Mouse (Mus musculus): ENCODE measurements around the gene Gm20388. TPM values are rescaled to one million over a fixed set of nuclear protein-coding genes. Genes with fewer than 3 reads are reported as not detected.

Gm20388 gene
- total and polyA plus RNA-seq, 2 experiments from 2014 or later = 51.3 TPM; not detected in 1

DNA sequence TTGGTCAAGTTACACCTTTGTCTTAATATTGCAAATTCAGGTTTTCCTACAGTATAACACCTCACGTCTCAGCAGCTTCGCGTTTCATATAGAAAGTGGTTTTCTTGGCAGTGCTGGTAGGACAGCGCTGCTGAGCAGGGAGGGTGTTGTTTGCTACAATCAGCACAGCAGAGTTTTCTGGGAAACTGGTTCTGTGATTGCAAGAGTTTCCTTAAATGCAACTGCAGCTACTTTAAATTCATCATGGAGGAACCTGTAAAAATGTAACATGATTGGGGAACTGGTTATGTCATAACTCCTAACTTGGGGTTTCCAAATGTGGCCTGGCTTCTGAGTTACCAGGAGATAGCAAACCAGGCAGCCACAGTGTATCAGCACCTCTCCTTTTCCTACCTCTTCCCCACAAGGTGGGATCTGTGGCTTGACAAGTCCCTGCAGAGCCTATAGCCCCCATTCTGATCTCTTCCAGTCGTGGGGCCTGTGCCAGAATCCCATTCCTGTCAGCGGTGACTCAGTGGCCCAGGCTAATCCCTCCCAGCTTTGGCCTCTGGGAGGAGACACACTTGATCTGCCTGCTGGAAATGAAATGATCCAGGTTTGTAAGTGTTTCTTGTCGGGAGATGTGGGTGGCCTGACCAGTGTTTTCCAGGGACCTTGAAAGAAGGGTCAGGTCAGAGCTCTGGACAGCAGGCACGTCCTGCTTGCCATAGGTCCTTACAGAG is 2109.6 kb downstream of the Gm20388 start:
- Histone ChIP-seq H3K4me1 (ENCODE audit: insufficient read depth) (peaks cover 9% of the 10 kb centered on the region), H3K27me3 (ENCODE audit: insufficient read depth, low read length) (no peaks in the 10 kb centered on the region), H3K9me3 (ENCODE audit: low read length) (no peaks in the 10 kb centered on the region), H3K9ac (no peak overlapping the region), H3K36me3 (ENCODE audit: insufficient read depth) (peaks cover 24% of the 10 kb centered on the region), H3K27ac (ENCODE audit: low read depth, low read length) (no peak overlapping the region), H3K4me3 (ENCODE audit: low read depth, low read length) (no peak overlapping the region), H3K4me2 (ENCODE audit: low read depth) (no peak overlapping the region)
- no peak for ATAC-seq
- no peak for TF ChIP-seq CTCF (IDR thresholded peaks at IDR 0.05; ENCODE audit: low read depth)
- DNase-seq = no peak
- 85% methylated on average over 8 of the region's 8 CpGs for WGBS

DNA sequence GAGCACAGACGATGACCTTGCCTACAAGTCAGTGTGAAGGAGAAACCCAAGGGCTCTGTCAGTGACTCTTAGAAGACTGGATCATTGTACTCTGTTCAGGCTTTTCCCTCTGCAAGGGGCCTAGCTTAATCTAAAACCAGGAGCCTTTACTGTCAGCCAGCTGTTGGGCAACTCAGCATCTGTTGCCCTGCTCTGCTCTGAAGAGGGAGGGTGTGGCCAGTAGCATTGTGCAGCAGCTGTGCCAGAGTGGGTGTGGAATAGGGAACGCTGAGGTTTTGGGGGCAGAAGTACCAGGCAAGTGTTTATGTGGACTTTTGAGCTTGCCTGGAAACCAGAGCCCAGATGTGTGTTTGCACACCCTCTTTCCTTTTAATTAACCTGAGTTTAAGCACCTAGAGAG is 2111.1 kb downstream of the Gm20388 start:
- ATAC-seq = no peak
- H3K9ac ChIP-seq = no peak overlapping the region
- no peak for DNase-seq
- H3K27me3 ChIP-seq (ENCODE audit: insufficient read depth, low read length) = no peaks in the 10 kb centered on the region
- H3K4me3 ChIP-seq (ENCODE audit: low read depth, low read length) = no peak overlapping the region
- peaks cover 37% of the 10 kb centered on the region for H3K36me3 ChIP-seq (ENCODE audit: insufficient read depth)
- H3K27ac ChIP-seq (ENCODE audit: low read depth, low read length) = no peak overlapping the region
- H3K4me2 ChIP-seq (ENCODE audit: low read depth) = no peak overlapping the region
- H3K4me1 ChIP-seq (ENCODE audit: insufficient read depth) = peaks cover 5% of the 10 kb centered on the region; the same call in 1 of the 2 replicates
- H3K9me3 ChIP-seq (ENCODE audit: low read length) = no peaks in the 10 kb centered on the region
- 87% methylated on average over 2 of the region's 2 CpGs for WGBS
- TF ChIP-seq CTCF (IDR thresholded peaks at IDR 0.05; ENCODE audit: low read depth) = no peak

DNA sequence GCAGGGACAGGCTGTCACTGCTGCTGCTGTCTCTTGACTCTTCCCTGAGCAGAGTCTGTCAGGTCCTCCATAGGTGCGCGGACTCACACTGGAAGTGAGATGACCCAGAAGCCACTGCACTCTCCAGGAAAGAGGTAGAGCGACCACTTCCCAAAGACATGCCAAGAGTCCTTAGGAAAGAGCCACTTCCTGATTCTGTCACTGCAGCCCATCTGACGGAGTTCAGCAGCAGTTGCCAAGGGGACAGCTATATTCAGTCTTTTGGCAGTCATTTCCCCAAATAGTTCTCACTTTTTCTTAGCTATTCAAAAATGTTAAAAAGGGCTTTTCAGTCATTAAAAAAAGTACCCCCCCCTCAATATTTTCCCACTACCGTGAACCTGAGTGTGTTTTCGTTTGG is 2111.6 kb downstream of the Gm20388 start:
- H3K36me3 ChIP-seq (ENCODE audit: insufficient read depth) = peaks cover 40% of the 10 kb centered on the region
- no peak for TF ChIP-seq CTCF (IDR thresholded peaks at IDR 0.05; ENCODE audit: low read depth)
- no peak overlapping the region for H3K27ac ChIP-seq (ENCODE audit: low read depth, low read length)
- H3K9ac ChIP-seq = no peak overlapping the region
- DNase-seq (peak; percentile 34), ATAC-seq (peak; percentile 44; the same call in 1 of the 2 replicates)
- no peaks in the 10 kb centered on the region for H3K9me3 ChIP-seq (ENCODE audit: low read length)
- WGBS = 58% methylated on average over 6 of the region's 6 CpGs
- H3K4me2 ChIP-seq (ENCODE audit: low read depth) = no peak overlapping the region
- peaks cover 5% of the 10 kb centered on the region; the same call in 1 of the 2 replicates for H3K4me1 ChIP-seq (ENCODE audit: insufficient read depth)
- H3K4me3 ChIP-seq (ENCODE audit: low read depth, low read length) = no peak overlapping the region
- H3K27me3 ChIP-seq (ENCODE audit: insufficient read depth, low read length) = no peaks in the 10 kb centered on the region

DNA sequence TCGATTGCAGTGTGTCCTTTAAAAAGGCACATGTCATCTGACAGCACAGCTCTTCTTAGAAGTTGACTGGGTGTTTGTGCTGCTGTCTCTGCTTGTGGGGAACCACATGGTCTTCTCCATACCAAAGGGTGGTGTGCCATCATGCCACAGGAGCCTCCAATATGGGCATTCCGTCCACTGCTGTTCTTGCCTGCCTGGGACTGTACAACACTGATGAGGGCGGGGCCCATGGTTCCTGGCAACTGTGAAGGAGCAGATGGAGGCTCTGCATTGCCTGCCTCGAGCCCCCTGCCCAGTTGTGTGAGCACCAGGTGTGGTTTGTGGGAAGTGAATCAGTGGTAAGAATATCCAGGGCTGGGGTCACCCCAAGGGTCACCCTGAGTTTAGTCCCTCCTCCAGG is 2112.1 kb downstream of the Gm20388 start:
- Histone ChIP-seq H3K36me3 (ENCODE audit: insufficient read depth) (peaks cover 40% of the 10 kb centered on the region), H3K9me3 (ENCODE audit: low read length) (no peaks in the 10 kb centered on the region), H3K27me3 (ENCODE audit: insufficient read depth, low read length) (no peaks in the 10 kb centered on the region), H3K27ac (ENCODE audit: low read depth, low read length) (peak overlapping the region; percentile 57), H3K9ac (no peak overlapping the region), H3K4me3 (ENCODE audit: low read depth, low read length) (no peak overlapping the region), H3K4me2 (ENCODE audit: low read depth) (no peak overlapping the region), H3K4me1 (ENCODE audit: insufficient read depth) (peaks cover 5% of the 10 kb centered on the region; the same call in 1 of the 2 replicates)
- TF ChIP-seq CTCF (IDR thresholded peaks at IDR 0.05; ENCODE audit: low read depth) = no peak
- 60% methylated on average over 4 of the region's 4 CpGs for WGBS
- peak; percentile 68 for ATAC-seq
- no peak for DNase-seq

DNA sequence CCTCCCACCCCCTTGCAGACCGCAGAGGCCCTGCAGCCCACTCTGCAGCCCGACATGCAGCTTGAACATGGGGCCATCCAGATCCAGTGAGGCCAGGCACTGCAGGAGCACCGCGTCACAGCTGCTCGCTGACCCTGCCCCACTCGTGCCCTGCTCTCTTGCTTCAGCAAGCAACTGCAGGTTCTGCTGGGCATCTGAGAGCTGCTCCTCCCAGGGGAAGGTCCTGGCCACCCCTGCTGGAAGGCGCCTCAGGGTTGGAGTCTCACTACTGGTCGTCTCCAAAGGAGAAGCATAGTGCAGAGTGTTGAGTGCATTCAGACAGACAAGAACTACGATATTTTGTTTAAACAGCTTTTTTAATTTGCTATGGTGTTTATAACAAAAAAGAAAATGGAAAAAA is 2114.9 kb downstream of the Gm20388 start:
- no peaks in the 10 kb centered on the region for H3K27me3 ChIP-seq (ENCODE audit: insufficient read depth, low read length)
- ATAC-seq (no peak), DNase-seq (no peak)
- H3K36me3 ChIP-seq (ENCODE audit: insufficient read depth) = peaks cover 30% of the 10 kb centered on the region
- no peaks in the 10 kb centered on the region for H3K9me3 ChIP-seq (ENCODE audit: low read length)
- WGBS = 92% methylated on average over 9 of the region's 9 CpGs
- no peaks in the 10 kb centered on the region for H3K4me1 ChIP-seq (ENCODE audit: insufficient read depth)
- no peak overlapping the region for H3K9ac ChIP-seq
- H3K27ac ChIP-seq (ENCODE audit: low read depth, low read length) = no peak overlapping the region
- no peak overlapping the region for H3K4me3 ChIP-seq (ENCODE audit: low read depth, low read length)
- TF ChIP-seq CTCF (IDR thresholded peaks at IDR 0.05; ENCODE audit: low read depth) = no peak
- no peak overlapping the region for H3K4me2 ChIP-seq (ENCODE audit: low read depth)

DNA sequence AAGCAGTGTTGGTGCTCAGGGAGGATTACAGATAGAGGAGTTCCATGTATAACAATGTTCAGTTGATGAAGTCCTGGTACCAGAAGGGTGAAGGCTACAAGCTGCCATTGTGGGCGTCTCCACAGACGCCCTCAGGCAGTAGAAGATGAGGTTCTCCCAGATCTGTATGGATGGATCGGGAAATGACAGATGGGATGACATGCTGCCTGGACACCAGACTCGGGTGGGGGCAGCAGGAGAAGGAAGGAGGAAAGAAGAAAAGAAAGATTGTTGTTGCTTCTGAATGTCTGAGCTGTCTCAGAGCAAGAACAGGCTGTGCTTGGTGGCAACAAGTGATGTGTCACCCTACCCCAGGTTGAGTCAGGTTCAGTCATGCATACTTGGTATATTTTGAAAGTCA is 2117.5 kb downstream of the Gm20388 start:
- H3K9ac ChIP-seq = no peak overlapping the region
- H3K27ac ChIP-seq (ENCODE audit: low read depth, low read length) = no peak overlapping the region
- TF ChIP-seq CTCF (IDR thresholded peaks at IDR 0.05; ENCODE audit: low read depth) = no peak
- 82% methylated on average over 4 of the region's 4 CpGs for WGBS
- no peaks in the 10 kb centered on the region for H3K4me1 ChIP-seq (ENCODE audit: insufficient read depth)
- no peaks in the 10 kb centered on the region for H3K27me3 ChIP-seq (ENCODE audit: insufficient read depth, low read length)
- H3K36me3 ChIP-seq (ENCODE audit: insufficient read depth) = peaks cover 30% of the 10 kb centered on the region
- H3K9me3 ChIP-seq (ENCODE audit: low read length) = no peaks in the 10 kb centered on the region
- ATAC-seq (no peak), DNase-seq (no peak)
- H3K4me2 ChIP-seq (ENCODE audit: low read depth) = no peak overlapping the region
- no peak overlapping the region for H3K4me3 ChIP-seq (ENCODE audit: low read depth, low read length)

DNA sequence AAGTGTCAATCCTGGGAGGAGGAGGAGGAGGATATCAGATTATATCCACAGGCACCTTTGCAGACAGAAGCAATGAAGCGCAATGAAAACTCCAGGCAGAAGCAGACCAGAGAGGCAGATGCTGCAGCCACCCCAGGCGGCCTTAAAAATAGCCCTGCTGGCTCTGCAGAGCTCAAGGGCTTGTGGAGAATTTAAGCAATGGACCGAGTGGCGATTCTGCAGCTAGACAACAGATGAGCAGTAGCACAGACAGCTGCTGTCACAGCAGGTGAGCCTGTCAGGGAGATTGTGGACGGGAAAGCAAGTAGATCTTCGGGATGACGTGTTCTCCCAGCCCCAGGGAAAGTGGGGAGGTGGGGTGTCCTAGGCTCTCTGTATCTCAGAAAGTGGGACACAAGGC is 2120.3 kb downstream of the Gm20388 start:
- Histone ChIP-seq H3K9me3 (ENCODE audit: low read length) (no peaks in the 10 kb centered on the region), H3K27ac (ENCODE audit: low read depth, low read length) (no peak overlapping the region), H3K27me3 (ENCODE audit: insufficient read depth, low read length) (no peaks in the 10 kb centered on the region), H3K9ac (no peak overlapping the region), H3K36me3 (ENCODE audit: insufficient read depth) (peaks cover 10% of the 10 kb centered on the region), H3K4me3 (ENCODE audit: low read depth, low read length) (no peak overlapping the region), H3K4me2 (ENCODE audit: low read depth) (no peak overlapping the region), H3K4me1 (ENCODE audit: insufficient read depth) (no peaks in the 10 kb centered on the region)
- no peak for DNase-seq
- no peak for TF ChIP-seq CTCF (IDR thresholded peaks at IDR 0.05; ENCODE audit: low read depth)
- ATAC-seq = no peak
- WGBS = 33% methylated on average over 7 of the region's 7 CpGs

All from forebrain, postnatal 0 days (tissue).